Mouse (Mus musculus) left cerebral cortex, adult 2 months (tissue): ENCODE measurements at regions not wholly inside any gene's neighbourhood (a gene's known extent, or its start where the extent isn't known, plus 50 kb on each side); places are given as distances from the start of the nearest gene placed in this dataset.
A peak's percentile ranks its signal among the peaks of the same experiment; 100 is the strongest.

Source experiments
- DNase-seq, 2 experiments: peaks; one replicate each; pipeline ENCODE4 v3.0.0; 2021 to 2022; ENCODE audit warnings: low spot score in 2 of 2, mixed read lengths in 1 of 2; ENCODE audit errors: extremely low spot score in 1 of 2
- H3K27ac ChIP-seq: fragments of 200-600 bp; 2 replicates; pipeline ENCODE4 v1.8.1; 2022
- H3K4me3 ChIP-seq: fragments of 200-600 bp; 2 replicates; pipeline ENCODE4 v1.8.1; 2022
- CTCF ChIP-seq: fragments of 200-600 bp; IDR thresholded peaks from 2 replicates; pipeline ENCODE4 v1.8.1; 2022; ENCODE audit warnings: antibody characterized with exemption, mild to moderate bottlenecking, moderate library complexity
- intact Hi-C: fragments of 180-260 bp; cut with DNase I; formaldehyde crosslinking; loops from one replicate; pipeline ENCODE4 v1.15.1; 2025

- no peak for DNase-seq
- intact Hi-C loops = no loop called here
- Histone ChIP-seq H3K27ac (no peak overlapping the region), H3K4me3 (no peak overlapping the region)
- TF ChIP-seq CTCF = no peak
Measured at GRCm38 (mm10) chr16:95798582-95798981, 96.7 kb downstream of the Ets2 start.

GRCm38 (mm10) chr16:95798099-95798498, 96.2 kb downstream of the Ets2 start:
- DNase-seq = no peak
- Histone ChIP-seq H3K27ac (no peak overlapping the region), H3K4me3 (no peak overlapping the region)
- TF ChIP-seq CTCF = no peak
- intact Hi-C loops = no loop called here

- DNase-seq = no peak
- intact Hi-C loops = no loop called here
- Histone ChIP-seq H3K27ac (no peak overlapping the region), H3K4me3 (no peak overlapping the region)
- no peak for TF ChIP-seq CTCF
Measured at GRCm38 (mm10) chr16:95797141-95797540, 95.3 kb downstream of the Ets2 start.

GRCm38 (mm10) chr16:95794876-95795275, 93.0 kb downstream of the Ets2 start:
- no peak for TF ChIP-seq CTCF
- Histone ChIP-seq H3K4me3 (no peak overlapping the region), H3K27ac (no peak overlapping the region)
- DNase-seq = no peak
- intact Hi-C loops = no loop called here

GRCm38 (mm10) chr16:95794281-95794727, 92.4 kb downstream of the Ets2 start:
- intact Hi-C loops = no loop called here

GRCm38 (mm10) chr16:95790691-95791090, 88.8 kb downstream of the Ets2 start:
- no peak overlapping the region for H3K27ac ChIP-seq
- DNase-seq = no peak
- no peak for TF ChIP-seq CTCF
- intact Hi-C loops = no loop called here
- no peak overlapping the region for H3K4me3 ChIP-seq

More at GRCm38 (mm10) chr16:95794281-95794727, 92.4 kb downstream of the Ets2 start:
- Histone ChIP-seq H3K27ac (no peak overlapping the region), H3K4me3 (no peak overlapping the region)
- no peak for DNase-seq
- TF ChIP-seq CTCF = no peak

GRCm38 (mm10) chr16:95789548-95789947, 87.7 kb downstream of the Ets2 start:
- no peak for DNase-seq
- Histone ChIP-seq H3K4me3 (no peak overlapping the region), H3K27ac (no peak overlapping the region)
- no peak for TF ChIP-seq CTCF
- intact Hi-C loops = no loop called here

- no peak for TF ChIP-seq CTCF
- DNase-seq = no peak
- no peak overlapping the region for H3K27ac ChIP-seq
- intact Hi-C loops = no loop called here
- H3K4me3 ChIP-seq = no peak overlapping the region
Measured at GRCm38 (mm10) chr16:95781681-95782080, 79.8 kb downstream of the Ets2 start.

- Histone ChIP-seq H3K27ac (no peak overlapping the region), H3K4me3 (no peak overlapping the region)
- DNase-seq = no peak
- intact Hi-C loops = no loop called here
- no peak for TF ChIP-seq CTCF
Measured at GRCm38 (mm10) chr16:95780431-95780830, 78.6 kb downstream of the Ets2 start.

- TF ChIP-seq CTCF = no peak
- DNase-seq = no peak
- H3K4me3 ChIP-seq = no peak overlapping the region
- H3K27ac ChIP-seq = peak overlapping the region; percentile 77; the same call in 1 of the 2 replicates
- intact Hi-C loops = no loop called here
Measured at GRCm38 (mm10) chr16:95778845-95779722, 77.2 kb downstream of the Ets2 start.

- H3K27ac ChIP-seq = peak overlapping the region; percentile 77
- no peak overlapping the region for H3K4me3 ChIP-seq
- intact Hi-C loops = no loop called here
- no peak for DNase-seq
- TF ChIP-seq CTCF = no peak
Measured at GRCm38 (mm10) chr16:95778173-95778572, 76.3 kb downstream of the Ets2 start.

- intact Hi-C loops = no loop called here
- Histone ChIP-seq H3K27ac (peak overlapping the region; percentile 77; the same call in 1 of the 2 replicates), H3K4me3 (no peak overlapping the region)
- DNase-seq = no peak
- TF ChIP-seq CTCF = no peak
Measured at GRCm38 (mm10) chr16:95776610-95777363, 74.9 kb downstream of the Ets2 start.
